Mouse (Mus musculus) midbrain, embryonic 11.5 days (tissue): Measurements from ENCODE around the gene Dnaaf2. TPM values are rescaled to one million over a fixed set of nuclear protein-coding genes. Genes with fewer than 3 reads are reported as not detected.
"Not testable (repeated sequence)": the region's sequence is repeated elsewhere in the genome, so short reads cannot be mapped to it uniquely, and the experiment has no call there.

Experiments
- ATAC-seq: fragments of 200-750 bp; cut with Nextera tagmentation; 2 replicates; pipeline ENCODE4 v1.8.0; 2017; ENCODE audit warnings: moderate TSS enrichment, moderate library complexity; ENCODE audit not compliant: low FRiP score
- DNase-seq: peaks from one replicate; pipeline ENCODE4 v3.0.0; 2015; ENCODE audit warnings: low spot score; ENCODE audit errors: missing footprints
- H3K27ac ChIP-seq: fragments of 300-500 bp; sonication (generic); 2 replicates; pipeline ENCODE4 v1.5.1; 2014; ENCODE audit warnings: low read depth, low read length
- H3K27me3 ChIP-seq: fragments of 300-500 bp; sonication (generic); 2 replicates; pipeline ENCODE4 v1.6.1; 2014; ENCODE audit warnings: mild to moderate bottlenecking, low read length, moderate library complexity, mixed read lengths; ENCODE audit not compliant: control insufficient read depth, insufficient read depth
- H3K36me3 ChIP-seq: fragments of 300-500 bp; sonication (generic); 2 replicates; pipeline ENCODE4 v1.6.1; 2014; ENCODE audit warnings: mild to moderate bottlenecking, low read length, moderate library complexity, mixed read lengths; ENCODE audit not compliant: control insufficient read depth, insufficient read depth
- H3K4me1 ChIP-seq: fragments of 300-500 bp; sonication (generic); 2 replicates; pipeline ENCODE4 v1.6.1; 2014; ENCODE audit warnings: low read length; ENCODE audit not compliant: control insufficient read depth, insufficient read depth
- H3K4me2 ChIP-seq: fragments of 300-500 bp; sonication (generic); 2 replicates; pipeline ENCODE4 v1.6.1; 2014; ENCODE audit warnings: mild to moderate bottlenecking, moderate library complexity
- H3K4me3 ChIP-seq: fragments of 300-500 bp; sonication (generic); 2 replicates; pipeline ENCODE4 v1.5.1; 2014; ENCODE audit warnings: low read depth, low read length
- H3K9ac ChIP-seq: fragments of 300-500 bp; sonication (generic); 2 replicates; pipeline ENCODE4 v1.6.1; 2014; ENCODE audit warnings: low read length
- H3K9me3 ChIP-seq: fragments of 300-500 bp; sonication (generic); 2 replicates; pipeline ENCODE4 v1.6.1; 2016; ENCODE audit warnings: low read length; ENCODE audit not compliant: control insufficient read depth
- whole genome bisulfite sequencing: fragments of 180-500 bp; shearing (Covaris S2); extraction: QIAGEN DNeasy Blood & Tissue Kit; methylation state at CpG from one replicate; pipeline ENCODE4 v1.1.7; 2014; 5-methylcytosine and 5-hydroxymethylcytosine counted together
- polyA plus RNA-seq: library from polyadenylated mRNA; unstranded; fragments of >200 nt; fragmentation: Nextera tagmentation; extraction: Ambion mirVana; gene quantifications from 2 replicates; pipeline ENCODE4 v1.2.1, GENCODE M21; 2014

Dnaaf2 gene
- polyA plus RNA-seq, 1 experiment from 2014 or later: 13.3 TPM

- not testable (repeated sequence) for H3K4me2 ChIP-seq, H3K4me3 ChIP-seq, ATAC-seq, DNase-seq, H3K36me3 ChIP-seq, H3K27me3 ChIP-seq, H3K27ac ChIP-seq, H3K9me3 ChIP-seq, H3K4me1 ChIP-seq, H3K9ac ChIP-seq
- 75% methylated on average over 2 of the region's 2 CpGs for WGBS
These were observed 37.6 kb downstream of the Dnaaf2 start for GRCm38 (mm10) chr12:69160677-69161076.

GRCm38 (mm10) chr12:69159578-69159940 lies 38.7 kb downstream of the Dnaaf2 start:
- Histone ChIP-seq H3K4me2 (no peak overlapping the region; the same call in 1 of the 2 replicates), H3K27ac (no peak overlapping the region), H3K9me3 (no peaks in the 10 kb centered on the region), H3K9ac (no peak overlapping the region), H3K27me3 (no peaks in the 10 kb centered on the region), H3K36me3 (no peaks in the 10 kb centered on the region; the same call in 1 of the 2 replicates), H3K4me1 (peaks cover 3% of the 10 kb centered on the region; the same call in 1 of the 2 replicates), H3K4me3 (no peak overlapping the region)
- WGBS: 8% methylated on average over 9 of the region's 9 CpGs
- no peak; the same call in 1 of the 2 replicates for ATAC-seq
- DNase-seq: peak; percentile 97

GRCm38 (mm10) chr12:69158765-69159577 lies 39.3 kb downstream of the Dnaaf2 start, which contains the start of gene Rps29:
Gene Rps29, minus strand, starts transcription at chr12:69159186.
- Histone ChIP-seq H3K4me3 (peak within 1 kb of the TSS; percentile 71), H3K27ac (peak within 1 kb of the TSS; percentile 83), H3K4me2 (peak within 1 kb of the TSS; percentile 53), H3K9ac (peak within 1 kb of the TSS; percentile 93)
- not testable (repeated sequence) for H3K4me1 ChIP-seq, H3K27me3 ChIP-seq, H3K9me3 ChIP-seq, H3K36me3 ChIP-seq
- ATAC-seq (peak; percentile 99), DNase-seq (peak; percentile 100)
- WGBS: under 1% methylated on average over 58 of the region's 68 CpGs

GRCm38 (mm10) chr12:69158366-69158764 lies 39.9 kb downstream of the Dnaaf2 start:
- Histone ChIP-seq H3K9me3 (no peaks in the 10 kb centered on the region), H3K4me2 (peak overlapping the region; percentile 53), H3K9ac (peak overlapping the region; percentile 93), H3K27me3 (no peaks in the 10 kb centered on the region), H3K36me3 (no peaks in the 10 kb centered on the region; the same call in 1 of the 2 replicates), H3K4me3 (peak overlapping the region; percentile 71), H3K4me1 (peaks cover 3% of the 10 kb centered on the region; the same call in 1 of the 2 replicates), H3K27ac (peak overlapping the region; percentile 83)
- ATAC-seq: no peak
- no peak for DNase-seq
- WGBS: under 1% methylated on average over 19 of the region's 19 CpGs

- no peak overlapping the region for H3K4me3 ChIP-seq
These were observed 41.1 kb downstream of the Dnaaf2 start for GRCm38 (mm10) chr12:69157107-69157506.

GRCm38 (mm10) chr12:69156436-69156835 lies 41.8 kb downstream of the Dnaaf2 start:
- no peaks in the 10 kb centered on the region for H3K9me3 ChIP-seq
- ATAC-seq: no peak
- WGBS: 91% methylated on average over 4 of the region's 4 CpGs

More at GRCm38 (mm10) chr12:69157107-69157506, 41.1 kb downstream of the Dnaaf2 start:
- DNase-seq (no peak), ATAC-seq (no peak)
- WGBS: 100% methylated on average over 2 of the region's 2 CpGs
- Histone ChIP-seq H3K4me2 (no peak overlapping the region), H3K36me3 (no peaks in the 10 kb centered on the region; the same call in 1 of the 2 replicates), H3K9me3 (no peaks in the 10 kb centered on the region), H3K27ac (no peak overlapping the region), H3K27me3 (no peaks in the 10 kb centered on the region), H3K9ac (no peak overlapping the region), H3K4me1 (peaks cover 3% of the 10 kb centered on the region; the same call in 1 of the 2 replicates)

GRCm38 (mm10) chr12:69155923-69156322 lies 42.3 kb downstream of the Dnaaf2 start:
- H3K4me1 ChIP-seq: peaks cover 3% of the 10 kb centered on the region; the same call in 1 of the 2 replicates
- H3K4me2 ChIP-seq: no peak overlapping the region
- DNase-seq (no peak), ATAC-seq (no peak)
- H3K36me3 ChIP-seq: no peaks in the 10 kb centered on the region; the same call in 1 of the 2 replicates
- no peak overlapping the region for H3K9ac ChIP-seq
- H3K4me3 ChIP-seq: no peak overlapping the region
- no peak overlapping the region for H3K27ac ChIP-seq
- H3K9me3 ChIP-seq: no peaks in the 10 kb centered on the region
- WGBS: 81% methylated on average over 2 of the region's 2 CpGs
- H3K27me3 ChIP-seq: no peaks in the 10 kb centered on the region

More at GRCm38 (mm10) chr12:69156436-69156835, 41.8 kb downstream of the Dnaaf2 start:
- DNase-seq: no peak
- H3K4me3 ChIP-seq: no peak overlapping the region
- H3K9ac ChIP-seq: no peak overlapping the region
- H3K36me3 ChIP-seq: no peaks in the 10 kb centered on the region; the same call in 1 of the 2 replicates
- H3K27me3 ChIP-seq: no peaks in the 10 kb centered on the region
- no peak overlapping the region for H3K4me2 ChIP-seq
- H3K27ac ChIP-seq: no peak overlapping the region
- peaks cover 3% of the 10 kb centered on the region; the same call in 1 of the 2 replicates for H3K4me1 ChIP-seq

- no peak overlapping the region for H3K4me2 ChIP-seq
- no peaks in the 10 kb centered on the region for H3K9me3 ChIP-seq
- WGBS: 85% methylated on average over 13 of the region's 13 CpGs
- H3K9ac ChIP-seq: no peak overlapping the region
- H3K4me3 ChIP-seq: no peak overlapping the region
- DNase-seq (no peak), ATAC-seq (no peak)
- no peaks in the 10 kb centered on the region for H3K27me3 ChIP-seq
- H3K27ac ChIP-seq: no peak overlapping the region
- no peaks in the 10 kb centered on the region for H3K4me1 ChIP-seq
- H3K36me3 ChIP-seq: no peaks in the 10 kb centered on the region
These were observed 48.2 kb downstream of the Dnaaf2 start for GRCm38 (mm10) chr12:69150049-69150448.

- Histone ChIP-seq H3K9ac (no peak overlapping the region), H3K9me3 (no peaks in the 10 kb centered on the region), H3K27ac (no peak overlapping the region), H3K4me2 (no peak overlapping the region), H3K4me3 (no peak overlapping the region), H3K36me3 (no peaks in the 10 kb centered on the region), H3K27me3 (no peaks in the 10 kb centered on the region), H3K4me1 (no peaks in the 10 kb centered on the region)
- WGBS: 94% methylated on average over 5 of the region's 5 CpGs
- DNase-seq (no peak), ATAC-seq (no peak)
These were observed 51.0 kb downstream of the Dnaaf2 start for GRCm38 (mm10) chr12:69147166-69147735.
